ENCODE assay signal across 18 mouse cellular contexts in the genomic region with DNA sequence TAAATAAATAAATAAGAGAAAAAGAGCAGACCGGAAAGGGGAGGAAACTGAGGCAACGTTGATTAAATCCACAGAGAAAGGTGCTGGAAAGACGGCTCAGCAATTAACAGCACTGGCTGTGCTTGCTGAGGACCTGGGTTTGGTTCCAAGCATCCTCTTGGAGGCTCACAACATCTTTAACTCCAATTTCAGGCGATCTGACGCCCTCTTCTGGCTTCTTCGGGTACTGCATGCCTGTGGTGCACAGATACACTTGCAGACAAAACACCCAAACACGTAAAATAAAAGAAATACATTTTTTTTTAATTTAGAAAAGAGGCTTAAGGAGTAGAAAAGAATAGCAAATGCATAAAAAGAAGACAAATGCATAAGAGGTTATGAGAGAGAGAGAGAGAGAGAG.
DNase-seq lines count a peak whose midpoint lies in the region; ATAC-seq and TF ChIP-seq lines count a peak whose summit lies in the region.
"Had no signal": no experiment of that assay in that cellular context is flagged by ENCODE, and none has a peak within 500 bp of the region (broad histone marks: within the 10 kb centered on the region; RNA-seq: fewer than 3 reads in every experiment).

No protein-coding gene starts in this region.

- TF ChIP-seq POLR2A in heart, adult 2 months (IDR thresholded peaks at IDR 0.05; ENCODE audit: insufficient read depth, low read depth, low read length): no peak
- no peak for TF ChIP-seq POLR2A in CH12.LX (IDR thresholded peaks at IDR 0.05; ENCODE audit: low read depth, low read length)

- H3K9ac ChIP-seq in heart, adult 2 months (ENCODE audit: low read depth, low read length): no peak overlapping the region
- no peak overlapping the region for H3K9ac ChIP-seq in liver, embryonic 14.5 days (replicated peaks)
- no peak overlapping the region for H3K9ac ChIP-seq in liver, embryonic 11.5 days (ENCODE audit: low read depth, low read length)
- no peak overlapping the region for H3K9ac ChIP-seq in CH12.LX (ENCODE audit: insufficient read depth, low read depth)
- H3K9ac ChIP-seq: heart, embryonic 15.5 days; limb, embryonic 13.5 days; lung, embryonic 15.5 days; midbrain, embryonic 13.5 days had no signal

- H3K9me3 ChIP-seq in liver, embryonic 14.5 days (ENCODE audit: control insufficient read depth, low read length): no peaks in the 10 kb centered on the region
- no peaks in the 10 kb centered on the region; the same call in 1 of the 2 replicates for H3K9me3 ChIP-seq in liver, embryonic 11.5 days (ENCODE audit: control insufficient read depth, low read length)
- H3K9me3 ChIP-seq in CH12.LX (replicated peaks; ENCODE audit: low read length): peaks cover 2% of the 10 kb centered on the region
- peaks cover 6% of the 10 kb centered on the region; the same call in 1 of the 2 replicates for H3K9me3 ChIP-seq in embryonic facial prominence, embryonic 10.5 days
- H3K9me3 ChIP-seq: heart, embryonic 15.5 days; limb, embryonic 13.5 days; midbrain, embryonic 13.5 days had no signal

- DNase-seq in heart, adult 2 months: no peak
- DNase-seq in heart, postnatal 4 days: no peak
- DNase-seq in liver, embryonic 14.5 days (ENCODE audit: low read depth in 3 of 3, low spot score in 3 of 3): no peak
- no peak for DNase-seq in liver, embryonic 11.5 days (ENCODE audit: low spot score)
- no peak for DNase-seq in CH12.LX (ENCODE audit: extremely low read depth)
- DNase-seq in Patski (ENCODE audit: low read depth, low spot score): no peak
- DNase-seq in embryonic facial prominence, embryonic 10.5 days (ENCODE audit: low spot score): no peak
- no peak for DNase-seq in right cerebral cortex, adult 2 months (ENCODE audit: low spot score in 2 of 2)
- DNase-seq: adrenal gland, postnatal 25 days; cerebellum, adult 18-20 months; gastrocnemius, postnatal 14 days; kidney, adult 2 months; kidney, postnatal 25 days had no signal

- H3K4me3 ChIP-seq in heart, adult 2 months: no peak overlapping the region
- H3K4me3 ChIP-seq in liver, embryonic 14.5 days (ENCODE audit: insufficient read depth in 1 of 2, low read depth in 2 of 2, low read length in 2 of 2): no peak overlapping the region
- H3K4me3 ChIP-seq in liver, embryonic 11.5 days (ENCODE audit: low read depth, low read length): no peak overlapping the region
- no peak overlapping the region for H3K4me3 ChIP-seq in CH12.LX (replicated peaks in 1 of 3; ENCODE audit: low read depth in 2 of 3, low read length in 2 of 3, poor library complexity in 1 of 3)
- no peak overlapping the region for H3K4me3 ChIP-seq in embryonic facial prominence, embryonic 10.5 days
- H3K4me3 ChIP-seq: heart, embryonic 15.5 days; limb, embryonic 13.5 days; lung, embryonic 15.5 days; midbrain, embryonic 13.5 days; myocyte had no signal

- H3K27me3 ChIP-seq in heart, adult 2 months (ENCODE audit: control insufficient read depth, insufficient read depth, low read length): no peaks in the 10 kb centered on the region
- H3K27me3 ChIP-seq in liver, embryonic 14.5 days (ENCODE audit: control insufficient read depth, insufficient read depth, low read length): no peaks in the 10 kb centered on the region
- H3K27me3 ChIP-seq in liver, embryonic 11.5 days (replicated peaks; ENCODE audit: control insufficient read depth, insufficient read depth, low read length): no peaks in the 10 kb centered on the region
- H3K27me3 ChIP-seq in CH12.LX (replicated peaks) (no peaks in the 10 kb centered on the region), Patski (no peaks in the 10 kb centered on the region)
- H3K27me3 ChIP-seq in embryonic facial prominence, embryonic 10.5 days (replicated peaks; ENCODE audit: low read depth, poor library complexity, severe bottlenecking): no peaks in the 10 kb centered on the region
- H3K27me3 ChIP-seq: heart, embryonic 15.5 days; limb, embryonic 13.5 days; lung, embryonic 15.5 days; midbrain, embryonic 13.5 days had no signal

- TF ChIP-seq EP300 in heart, adult 2 months (IDR thresholded peaks at IDR 0.05; ENCODE audit: insufficient read depth, low read depth, low read length): no peak
- TF ChIP-seq EP300 in liver, embryonic 14.5 days (IDR thresholded peaks at IDR 0.05; ENCODE audit: low read depth): no peak
- TF ChIP-seq EP300 in CH12.LX (IDR thresholded peaks at IDR 0.05; ENCODE audit: low read length): no peak

- dilution Hi-C loops in CH12.LX (cut with MboI; ENCODE audit: extremely low pct_ligation_motif_present, extremely low pct_unique_long_range_greater_than_20kb, low sequenced_read_pairs): no loop called here

- no peak overlapping the region for H3K27ac ChIP-seq in heart, adult 2 months
- H3K27ac ChIP-seq in liver, embryonic 14.5 days: no peak overlapping the region
- no peak overlapping the region for H3K27ac ChIP-seq in liver, embryonic 11.5 days (ENCODE audit: low read depth, low read length)
- H3K27ac ChIP-seq in CH12.LX (ENCODE audit: insufficient read depth, low read depth): no peak overlapping the region
- no peak overlapping the region for H3K27ac ChIP-seq in embryonic facial prominence, embryonic 10.5 days (replicated peaks)
- H3K27ac ChIP-seq: heart, embryonic 15.5 days; limb, embryonic 13.5 days; lung, embryonic 15.5 days; midbrain, embryonic 13.5 days had no signal

- no peak for ATAC-seq in liver, embryonic 14.5 days (ENCODE audit: insufficient read depth)
- ATAC-seq in liver, embryonic 11.5 days (replicated peaks; ENCODE audit: low FRiP score): no peak
- ATAC-seq in Patski: no peak
- ATAC-seq: midbrain, embryonic 13.5 days had no signal

- in situ Hi-C loops in CH12.LX (cut with MboI; ENCODE audit: low pct_ligation_motif_present, low pct_unique_long_range_greater_than_20kb, low sequenced_read_pairs): no loop called here
- in situ Hi-C loops in Patski (cut with MboI; ENCODE audit: low pct_unique_long_range_greater_than_20kb): no loop called here

- POLR2A ChIA-PET in Patski (lab: Charles Lee): no interaction called here

- no peak for TF ChIP-seq RAD21 in CH12.LX (IDR thresholded peaks at IDR 0.05; ENCODE audit: low read depth, low read length)

- TF ChIP-seq CTCF in heart, adult 2 months (IDR thresholded peaks at IDR 0.05): peak; percentile 48
- peak; percentile 51 for TF ChIP-seq CTCF in liver, embryonic 14.5 days (IDR thresholded peaks at IDR 0.05; ENCODE audit: low read depth)
- TF ChIP-seq CTCF in CH12.LX (conservative IDR thresholded peaks at IDR 0.05 in 1 of 2, IDR thresholded peaks at IDR 0.05 in 1 of 2; ENCODE audit: low read depth in 2 of 2, low read length in 2 of 2): peak; percentile 17 to 19; a peak in 1 of 4 replicates
- peak; percentile 56 for TF ChIP-seq CTCF in Patski (IDR thresholded peaks at IDR 0.05)

- no peaks in the 10 kb centered on the region for H3K79me2 ChIP-seq in heart, adult 2 months (replicated peaks; ENCODE audit: control insufficient read depth, insufficient read depth, low read length)
- H3K79me2 ChIP-seq in CH12.LX (replicated peaks; ENCODE audit: control insufficient read depth, extremely low read depth, insufficient read depth, poor library complexity, severe bottlenecking): no peaks in the 10 kb centered on the region

- intact Hi-C loops in heart, adult 2 months (cut with DNase I): no loop called here

- CTCF ChIA-PET in Patski (lab: Charles Lee): no interaction called here

- WGBS in heart, adult 2 months: 75% methylated on average over 7 of the region's 7 CpGs
- WGBS in liver, embryonic 14.5 days (ENCODE audit: insufficient replicate concordance): 57% methylated on average over 7 of the region's 7 CpGs
- WGBS in liver, embryonic 11.5 days: 70% methylated on average over 7 of the region's 7 CpGs
- 74% methylated on average over 7 of the region's 7 CpGs for WGBS in embryonic facial prominence, embryonic 10.5 days

- no peak overlapping the region for H3K4me2 ChIP-seq in liver, embryonic 14.5 days (ENCODE audit: low read depth)
- H3K4me2 ChIP-seq in liver, embryonic 11.5 days: no peak overlapping the region
- no peak overlapping the region for H3K4me2 ChIP-seq in CH12.LX (ENCODE audit: insufficient read depth, low read depth, poor library complexity, severe bottlenecking)
- H3K4me2 ChIP-seq: heart, embryonic 15.5 days; limb, embryonic 13.5 days; lung, embryonic 15.5 days; midbrain, embryonic 13.5 days had no signal

- no peaks in the 10 kb centered on the region for H3K36me3 ChIP-seq in heart, adult 2 months (ENCODE audit: control insufficient read depth, insufficient read depth, low read length)
- no peaks in the 10 kb centered on the region for H3K36me3 ChIP-seq in liver, embryonic 14.5 days (replicated peaks; ENCODE audit: control insufficient read depth, insufficient read depth, low read depth)
- H3K36me3 ChIP-seq in liver, embryonic 11.5 days (ENCODE audit: control insufficient read depth, insufficient read depth, low read length): no peaks in the 10 kb centered on the region
- H3K36me3 ChIP-seq in CH12.LX (replicated peaks in 1 of 2; ENCODE audit: control insufficient read depth in 1 of 2, insufficient read depth in 1 of 2, low read length in 1 of 2): no peaks in the 10 kb centered on the region
- H3K36me3 ChIP-seq in embryonic facial prominence, embryonic 10.5 days (replicated peaks): no peaks in the 10 kb centered on the region
- H3K36me3 ChIP-seq: heart, embryonic 15.5 days; limb, embryonic 13.5 days; lung, embryonic 15.5 days; midbrain, embryonic 13.5 days had no signal

- no peaks in the 10 kb centered on the region for H3K4me1 ChIP-seq in heart, adult 2 months (ENCODE audit: control insufficient read depth, insufficient read depth, low read length)
- peaks cover 0 to 9% of the 10 kb centered on the region in 2 experiments; a peak in 2 of 4 replicates for H3K4me1 ChIP-seq in liver, embryonic 14.5 days (replicated peaks; ENCODE audit: control insufficient read depth in 2 of 2, insufficient read depth in 2 of 2, low read length in 1 of 2)
- peaks cover 3% of the 10 kb centered on the region; the same call in 1 of the 2 replicates for H3K4me1 ChIP-seq in liver, embryonic 11.5 days (replicated peaks; ENCODE audit: control insufficient read depth, insufficient read depth, low read length)
- H3K4me1 ChIP-seq in CH12.LX (ENCODE audit: control insufficient read depth in 1 of 2, insufficient read depth in 2 of 2): peaks cover 0 to 13% of the 10 kb centered on the region in 2 experiments; a peak in 1 of 4 replicates
- no peaks in the 10 kb centered on the region for H3K4me1 ChIP-seq in embryonic facial prominence, embryonic 10.5 days
- H3K4me1 ChIP-seq: limb, embryonic 13.5 days; midbrain, embryonic 13.5 days had no signal

TF ChIP-seq in CH12.LX, 34 proteins besides CTCF, POLR2A, EP300 and RAD21 (continues in another document):
- TF ChIP-seq KAT2A (IDR thresholded peaks at IDR 0.05; ENCODE audit: insufficient replicate concordance, low read length): no peak
- TF ChIP-seq IRF4 (IDR thresholded peaks at IDR 0.05; ENCODE audit: low read depth, low read length): no peak
- TF ChIP-seq HCFC1 (IDR thresholded peaks at IDR 0.05; ENCODE audit: low read depth, low read length): no peak
- TF ChIP-seq MYC (IDR thresholded peaks at IDR 0.05; ENCODE audit: low read depth, low read length): no peak
- no peak for TF ChIP-seq GABPA (IDR thresholded peaks at IDR 0.05; ENCODE audit: insufficient replicate concordance, low read depth, low read length)
- TF ChIP-seq JUN (IDR thresholded peaks at IDR 0.05; ENCODE audit: insufficient read depth, low read depth, low read length): no peak
- TF ChIP-seq CHD1 (IDR thresholded peaks at IDR 0.05; ENCODE audit: low read depth, low read length): no peak
- no peak for TF ChIP-seq MAZ (IDR thresholded peaks at IDR 0.05; ENCODE audit: low read depth, low read length)
